Mouse (Mus musculus): ENCODE measurements around the gene Gjc1. TPM values are rescaled to one million over a fixed set of nuclear protein-coding genes. Genes with fewer than 3 reads are reported as not detected.

Gene Gjc1
- polyA plus RNA-seq, 1 experiment from 2014 or later = 55.0 TPM

GRCm38 (mm10) chr11:102808246-102808645 lies 11.3 kb downstream of the Gjc1 start:
- Histone ChIP-seq H3K9ac (replicated peaks) (no peak overlapping the region), H3K9me3 (no peaks in the 10 kb centered on the region), H3K4me3 (no peak overlapping the region), H3K27ac (replicated peaks) (no peak overlapping the region), H3K27me3 (no peaks in the 10 kb centered on the region), H3K36me3 (no peaks in the 10 kb centered on the region), H3K4me2 (replicated peaks) (no peak overlapping the region), H3K4me1 (peaks cover 20% of the 10 kb centered on the region)
- WGBS = 79% methylated on average over 5 of the region's 5 CpGs
- no peak for ATAC-seq (replicated peaks)

DNA sequence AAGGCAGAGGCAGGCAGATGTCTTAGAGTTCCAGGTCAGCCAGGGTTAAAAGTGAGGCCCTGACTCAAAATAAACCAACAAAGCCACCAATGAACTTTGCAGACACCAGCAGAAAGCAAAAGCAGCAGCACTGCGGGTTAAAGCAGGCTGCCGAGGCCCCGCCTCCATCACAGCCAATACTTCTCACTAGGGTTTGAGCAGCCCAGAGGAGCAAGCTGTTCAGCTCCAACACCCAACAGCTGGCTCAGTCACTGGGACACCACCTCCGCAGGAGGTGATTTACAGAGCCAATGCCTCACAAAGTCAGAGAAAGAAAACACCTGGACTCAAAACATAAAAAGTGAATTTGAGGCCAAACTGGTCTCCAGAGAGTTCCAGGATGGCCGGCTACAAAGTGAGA lies 16.0 kb downstream of the Gjc1 start:
- WGBS = 88% methylated on average over 5 of the region's 5 CpGs
- no peak overlapping the region for H3K4me3 ChIP-seq
- peaks cover 33% of the 10 kb centered on the region for H3K36me3 ChIP-seq
- no peaks in the 10 kb centered on the region for H3K9me3 ChIP-seq
- peaks cover 5% of the 10 kb centered on the region; the same call in 1 of the 2 replicates for H3K4me1 ChIP-seq
- ATAC-seq (replicated peaks) = no peak
- no peak overlapping the region for H3K9ac ChIP-seq (replicated peaks)
- no peak overlapping the region for H3K4me2 ChIP-seq (replicated peaks)
- H3K27me3 ChIP-seq = no peaks in the 10 kb centered on the region
- no peak overlapping the region for H3K27ac ChIP-seq (replicated peaks)

GRCm38 (mm10) chr11:102794157-102794556 lies 25.3 kb downstream of the Gjc1 start:
- Histone ChIP-seq H3K27ac (replicated peaks) (no peak overlapping the region), H3K4me1 (no peaks in the 10 kb centered on the region; the same call in 1 of the 2 replicates), H3K4me3 (no peak overlapping the region), H3K4me2 (replicated peaks) (no peak overlapping the region), H3K27me3 (no peaks in the 10 kb centered on the region), H3K9me3 (no peaks in the 10 kb centered on the region), H3K9ac (replicated peaks) (no peak overlapping the region), H3K36me3 (peaks cover 9% of the 10 kb centered on the region; the same call in 1 of the 2 replicates)
- 55% methylated on average over 8 of the region's 8 CpGs for WGBS
- ATAC-seq (replicated peaks) = no peak

DNA sequence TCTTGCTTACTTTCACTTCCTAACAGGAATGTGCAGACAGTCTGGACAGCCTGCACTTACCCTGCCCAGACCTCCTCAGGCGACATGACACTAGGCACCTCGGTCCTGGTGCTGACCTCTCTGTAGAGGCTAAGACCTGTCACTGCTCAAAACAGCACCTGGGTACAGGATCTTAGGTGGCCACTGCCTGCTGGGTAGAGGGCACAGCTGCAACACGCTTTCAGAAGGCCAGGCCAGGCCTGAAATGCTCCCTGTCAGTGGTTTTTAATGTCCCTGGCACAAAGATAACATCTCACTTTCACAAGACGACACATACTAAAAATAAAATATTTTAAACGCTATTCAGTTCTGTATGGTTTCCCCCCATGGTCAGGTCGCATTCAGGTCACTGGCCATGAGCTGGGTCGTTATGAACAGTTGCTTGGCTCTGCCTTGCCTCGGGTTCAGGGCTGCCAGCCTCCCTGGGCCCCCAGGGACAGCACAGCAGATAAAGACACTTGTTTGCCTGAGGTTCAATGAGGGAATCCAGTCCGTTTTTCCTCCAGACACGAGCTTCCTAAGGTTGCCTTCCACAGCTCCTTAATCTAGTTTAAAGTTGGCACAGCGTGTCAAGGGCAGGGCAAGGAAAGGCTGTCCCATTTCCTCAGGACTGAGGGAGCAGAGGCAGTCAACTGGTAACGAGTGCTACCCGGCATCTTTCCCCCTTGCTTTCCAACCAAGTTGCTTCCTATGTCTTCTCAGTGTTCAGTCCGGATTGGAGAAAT lies 27.6 kb downstream of the Gjc1 start:
- Histone ChIP-seq H3K9ac (replicated peaks) (no peak overlapping the region), H3K27ac (replicated peaks) (no peak overlapping the region), H3K36me3 (no peaks in the 10 kb centered on the region), H3K4me1 (no peaks in the 10 kb centered on the region; the same call in 1 of the 2 replicates), H3K4me3 (no peak overlapping the region), H3K27me3 (no peaks in the 10 kb centered on the region), H3K9me3 (no peaks in the 10 kb centered on the region), H3K4me2 (replicated peaks) (no peak overlapping the region)
- ATAC-seq (replicated peaks) = no peak
- 62% methylated on average over 14 of the region's 14 CpGs for WGBS

- WGBS = 79% methylated on average over 5 of the region's 5 CpGs
- no peak for ATAC-seq (replicated peaks)
- no peak overlapping the region for H3K27ac ChIP-seq (replicated peaks)
- H3K4me3 ChIP-seq = no peak overlapping the region
- H3K36me3 ChIP-seq = no peaks in the 10 kb centered on the region
- H3K9ac ChIP-seq (replicated peaks) = no peak overlapping the region
- H3K4me1 ChIP-seq = no peaks in the 10 kb centered on the region
- no peaks in the 10 kb centered on the region for H3K9me3 ChIP-seq
- H3K4me2 ChIP-seq (replicated peaks) = no peak overlapping the region
- H3K27me3 ChIP-seq = no peaks in the 10 kb centered on the region
Observed at GRCm38 (mm10) chr11:102787688-102788177, 31.8 kb downstream of the Gjc1 start.

DNA sequence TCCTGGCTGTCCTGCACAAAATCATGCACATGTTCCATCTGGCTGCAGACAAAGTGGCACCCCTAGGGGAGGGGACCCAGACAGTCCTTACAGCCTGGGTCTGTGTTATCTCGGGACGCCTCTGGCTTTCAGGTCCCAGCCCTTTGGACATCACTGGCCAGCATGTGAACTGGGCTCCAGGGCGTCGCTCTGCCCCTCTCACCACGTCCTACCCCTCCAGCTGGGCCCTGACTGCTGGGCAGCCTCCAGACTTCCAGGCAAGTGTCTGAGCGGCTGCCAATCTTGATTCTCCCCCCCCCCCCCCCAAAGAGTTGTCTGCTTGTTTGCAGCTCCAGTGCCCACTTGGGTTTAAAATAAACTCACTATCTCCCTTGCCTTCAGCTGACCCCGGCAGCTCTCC lies 36.1 kb downstream of the Gjc1 start:
- H3K4me3 ChIP-seq = no peak overlapping the region
- no peaks in the 10 kb centered on the region for H3K9me3 ChIP-seq
- ATAC-seq (replicated peaks) = no peak
- no peak overlapping the region for H3K4me2 ChIP-seq (replicated peaks)
- H3K9ac ChIP-seq (replicated peaks) = no peak overlapping the region
- H3K27me3 ChIP-seq = no peaks in the 10 kb centered on the region
- peaks cover 5% of the 10 kb centered on the region; the same call in 1 of the 2 replicates for H3K4me1 ChIP-seq
- WGBS = 64% methylated on average over 7 of the region's 7 CpGs
- no peak overlapping the region for H3K27ac ChIP-seq (replicated peaks)
- H3K36me3 ChIP-seq = no peaks in the 10 kb centered on the region

- Histone ChIP-seq H3K36me3 (peaks cover 3% of the 10 kb centered on the region; the same call in 1 of the 2 replicates), H3K4me3 (no peak overlapping the region), H3K27ac (replicated peaks) (no peak overlapping the region), H3K4me1 (peaks cover 14% of the 10 kb centered on the region), H3K4me2 (replicated peaks) (no peak overlapping the region), H3K27me3 (no peaks in the 10 kb centered on the region), H3K9ac (replicated peaks) (no peak overlapping the region), H3K9me3 (no peaks in the 10 kb centered on the region)
- 90% methylated on average over 4 of the region's 4 CpGs for WGBS
- no peak for ATAC-seq (replicated peaks)
Observed at GRCm38 (mm10) chr11:102781523-102781922, 38.0 kb downstream of the Gjc1 start.

DNA sequence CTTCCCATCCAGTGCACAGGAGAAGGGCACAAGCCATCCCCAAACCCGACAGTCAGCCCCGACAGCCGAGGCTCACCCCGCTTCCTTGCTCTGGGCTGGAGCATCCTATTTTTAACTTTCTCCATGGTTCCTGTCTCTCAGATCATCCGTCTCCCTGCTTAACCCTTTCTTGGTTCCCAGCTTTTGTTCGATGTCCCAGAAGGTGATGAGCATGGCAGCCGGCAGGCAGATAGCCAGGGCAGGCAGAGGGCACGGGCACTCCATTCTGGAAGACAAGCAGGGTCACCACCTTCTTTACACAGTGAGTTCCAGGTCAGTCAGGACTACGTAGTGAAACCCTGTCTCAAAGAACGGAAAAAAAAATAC lies 38.5 kb downstream of the Gjc1 start:
- no peak for ATAC-seq (replicated peaks)
- Histone ChIP-seq H3K9me3 (no peaks in the 10 kb centered on the region), H3K27ac (replicated peaks) (no peak overlapping the region), H3K9ac (replicated peaks) (no peak overlapping the region), H3K4me2 (replicated peaks) (no peak overlapping the region), H3K36me3 (peaks cover 4% of the 10 kb centered on the region; the same call in 1 of the 2 replicates), H3K4me1 (peaks cover 14% of the 10 kb centered on the region), H3K27me3 (no peaks in the 10 kb centered on the region), H3K4me3 (no peak overlapping the region)
- 73% methylated on average over 10 of the region's 10 CpGs for WGBS

DNA sequence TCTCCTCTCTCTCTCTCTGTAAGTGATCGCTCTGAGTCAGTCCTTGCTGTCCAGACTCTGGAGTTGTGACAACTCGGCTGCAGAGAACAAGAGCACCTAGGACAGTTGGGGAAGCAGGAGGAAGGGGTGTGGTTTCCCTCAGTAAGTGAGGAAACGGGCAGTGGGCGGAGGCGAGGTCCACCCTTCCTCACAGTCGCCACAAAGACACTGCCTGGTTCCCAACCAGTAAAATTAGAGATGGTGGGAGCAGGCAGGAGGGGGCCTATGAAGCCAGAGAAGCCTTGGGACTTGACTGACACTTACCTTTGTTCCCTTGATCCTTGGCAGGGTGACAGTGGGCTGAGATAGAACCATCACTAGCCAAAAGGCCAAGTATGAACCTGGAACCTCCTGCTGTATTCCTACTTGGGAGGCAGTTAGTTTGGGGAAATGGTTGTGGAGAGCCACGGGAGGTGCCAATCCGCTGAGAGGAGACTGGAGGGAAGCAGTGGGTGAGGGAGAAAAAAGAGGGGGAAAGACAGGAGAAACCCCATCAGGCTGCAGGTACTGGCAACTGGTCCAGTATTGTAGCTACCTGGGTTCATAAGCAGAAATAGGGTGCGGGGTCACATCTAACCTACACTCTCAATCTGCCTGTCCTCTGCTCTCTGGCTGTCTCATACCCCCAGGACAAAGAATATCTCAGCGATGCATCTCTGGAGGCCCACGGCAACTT lies 39.1 kb downstream of the Gjc1 start:
- Histone ChIP-seq H3K27me3 (no peaks in the 10 kb centered on the region), H3K4me3 (no peak overlapping the region), H3K9me3 (no peaks in the 10 kb centered on the region), H3K9ac (replicated peaks) (no peak overlapping the region), H3K36me3 (peaks cover 4% of the 10 kb centered on the region; the same call in 1 of the 2 replicates), H3K4me2 (replicated peaks) (no peak overlapping the region), H3K27ac (replicated peaks) (no peak overlapping the region), H3K4me1 (peaks cover 17% of the 10 kb centered on the region)
- WGBS = 47% methylated on average over 11 of the region's 11 CpGs
- no peak for ATAC-seq (replicated peaks)

- Histone ChIP-seq H3K36me3 (peaks cover 4% of the 10 kb centered on the region; the same call in 1 of the 2 replicates), H3K27ac (replicated peaks) (no peak overlapping the region), H3K9ac (replicated peaks) (no peak overlapping the region), H3K4me3 (no peak overlapping the region), H3K27me3 (no peaks in the 10 kb centered on the region), H3K4me1 (peaks cover 23% of the 10 kb centered on the region), H3K9me3 (no peaks in the 10 kb centered on the region), H3K4me2 (replicated peaks) (no peak overlapping the region)
- no peak for ATAC-seq (replicated peaks)
- 76% methylated on average over 7 of the region's 7 CpGs for WGBS
Observed at GRCm38 (mm10) chr11:102779824-102780223, 39.7 kb downstream of the Gjc1 start.

DNA sequence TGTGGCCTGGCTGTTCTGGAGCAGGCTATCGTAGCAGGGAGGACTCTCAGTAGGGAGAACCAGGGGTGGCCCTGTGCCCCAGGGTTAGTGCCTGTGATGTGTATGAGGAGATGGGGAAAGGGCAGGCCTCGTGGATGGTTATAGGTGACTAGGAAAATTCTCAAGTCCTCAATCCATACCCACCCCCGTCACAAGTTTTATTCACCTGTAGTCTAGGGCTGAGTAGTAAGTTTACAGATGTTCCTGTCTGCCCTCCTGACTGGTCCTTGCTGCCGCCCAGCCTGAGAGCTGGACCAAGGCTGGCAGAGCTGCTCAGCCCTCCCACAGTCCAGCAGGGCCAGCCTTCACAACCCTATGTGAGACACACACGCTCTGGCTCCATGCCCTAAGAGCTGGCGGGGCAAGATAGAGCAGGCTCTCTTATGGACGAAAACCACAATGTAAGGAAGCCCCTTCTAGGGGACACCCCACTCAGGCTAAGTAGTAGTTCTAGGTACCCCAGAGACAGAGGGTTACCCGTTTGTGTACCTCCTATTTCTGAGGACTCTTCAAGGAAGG lies 40.3 kb downstream of the Gjc1 start:
- Histone ChIP-seq H3K27ac (replicated peaks) (no peak overlapping the region), H3K27me3 (no peaks in the 10 kb centered on the region), H3K4me2 (replicated peaks) (no peak overlapping the region), H3K9me3 (no peaks in the 10 kb centered on the region), H3K4me1 (peaks cover 25% of the 10 kb centered on the region), H3K4me3 (no peak overlapping the region), H3K9ac (replicated peaks) (no peak overlapping the region), H3K36me3 (peaks cover 4% of the 10 kb centered on the region; the same call in 1 of the 2 replicates)
- 81% methylated on average over 8 of the region's 8 CpGs for WGBS
- no peak for ATAC-seq (replicated peaks)

DNA sequence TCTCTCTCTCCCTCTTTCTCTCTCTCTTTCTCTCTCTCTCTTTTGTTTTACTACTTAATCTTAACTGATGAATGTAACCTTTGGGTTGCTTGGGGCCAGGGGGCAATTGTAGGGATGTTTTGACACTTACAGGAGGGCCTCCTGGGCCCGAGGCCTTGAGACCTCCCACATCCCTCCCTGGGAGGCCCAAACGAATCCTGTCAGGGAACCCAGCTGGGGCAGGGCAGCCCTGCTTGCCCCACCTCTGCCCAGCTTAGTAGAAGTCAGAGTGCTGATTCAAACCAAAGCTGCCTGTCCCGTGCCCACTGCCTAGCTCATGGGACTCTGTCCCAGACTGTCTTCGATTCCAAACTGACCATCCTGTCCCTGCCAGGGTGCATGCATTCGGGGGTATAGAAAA lies 40.9 kb downstream of the Gjc1 start:
- H3K36me3 ChIP-seq = peaks cover 4% of the 10 kb centered on the region; the same call in 1 of the 2 replicates
- 44% methylated on average over 5 of the region's 5 CpGs for WGBS
- H3K4me1 ChIP-seq = peaks cover 26% of the 10 kb centered on the region
- no peak overlapping the region for H3K9ac ChIP-seq (replicated peaks)
- no peaks in the 10 kb centered on the region for H3K9me3 ChIP-seq
- H3K27me3 ChIP-seq = no peaks in the 10 kb centered on the region
- H3K4me2 ChIP-seq (replicated peaks) = no peak overlapping the region
- no peak overlapping the region for H3K27ac ChIP-seq (replicated peaks)
- no peak overlapping the region for H3K4me3 ChIP-seq
- ATAC-seq (replicated peaks) = no peak

All from forebrain, embryonic 15.5 days (tissue).